Mouse (Mus musculus): ENCODE results near the gene Nbea. TPM values are rescaled to one million over a fixed set of nuclear protein-coding genes. Genes with fewer than 3 reads are reported as not detected.

Gene Nbea
- total RNA-seq, 1 experiment = 9.1 TPM

- H3K9ac ChIP-seq (ENCODE audit: insufficient read depth, low read depth, low read length, poor library complexity, severe bottlenecking) = no peak overlapping the region
- H3K36me3 ChIP-seq (ENCODE audit: control insufficient read depth, insufficient read depth, low read length, poor library complexity, severe bottlenecking) = no peaks in the 10 kb centered on the region
- no peak for DNase-seq (ENCODE audit: low read depth, low spot score)
- in situ Hi-C loops (cut with MboI; ENCODE audit: low sequenced_read_pairs in 2 of 2, unreplicated experiment in 2 of 2) = no loop called here
- no peak overlapping the region for H3K4me3 ChIP-seq (ENCODE audit: insufficient read depth in 1 of 2, low read depth in 1 of 2, low read length in 2 of 2, poor library complexity in 1 of 2, severe bottlenecking in 1 of 2)
- TF ChIP-seq MAFK (IDR thresholded peaks at IDR 0.05; ENCODE audit: insufficient read depth, low read depth, low read length) = no peak
- TF ChIP-seq ZC3H11A (IDR thresholded peaks at IDR 0.05; ENCODE audit: borderline replicate concordance, low read depth, low read length) = no peak
- no peak for TF ChIP-seq HCFC1 (IDR thresholded peaks at IDR 0.05; ENCODE audit: borderline replicate concordance, insufficient read depth, low read length)
- TF ChIP-seq ZNF384 (IDR thresholded peaks at IDR 0.05; ENCODE audit: low read depth, low read length) = no peak
- no peak for TF ChIP-seq CHD2 (IDR thresholded peaks at IDR 0.05; ENCODE audit: low read depth, low read length)
- H3K4me1 ChIP-seq (ENCODE audit: control insufficient read depth in 2 of 2, insufficient read depth in 2 of 2, low read length in 2 of 2, poor library complexity in 1 of 2) = no peaks in the 10 kb centered on the region
- no peak overlapping the region for H3K27ac ChIP-seq (ENCODE audit: insufficient read depth, low read depth, low read length, poor library complexity, severe bottlenecking)
- H3K9me3 ChIP-seq (ENCODE audit: control insufficient read depth, insufficient read depth, low read depth, low read length) = no peaks in the 10 kb centered on the region
These were observed 432.1 kb downstream of the Nbea start for GRCm38 (mm10) chr3:55751363-55751762.

- in situ Hi-C loops (cut with MboI; ENCODE audit: low sequenced_read_pairs in 2 of 2, unreplicated experiment in 2 of 2) = no loop called here
- no peak overlapping the region for H3K4me3 ChIP-seq (ENCODE audit: insufficient read depth in 1 of 2, low read depth in 1 of 2, low read length in 2 of 2, poor library complexity in 1 of 2, severe bottlenecking in 1 of 2)
- H3K9ac ChIP-seq (ENCODE audit: insufficient read depth, low read depth, low read length, poor library complexity, severe bottlenecking) = no peak overlapping the region
- H3K9me3 ChIP-seq (ENCODE audit: control insufficient read depth, insufficient read depth, low read depth, low read length) = no peaks in the 10 kb centered on the region
- H3K36me3 ChIP-seq (ENCODE audit: control insufficient read depth, insufficient read depth, low read length, poor library complexity, severe bottlenecking) = no peaks in the 10 kb centered on the region
- no peak for TF ChIP-seq MAFK (IDR thresholded peaks at IDR 0.05; ENCODE audit: insufficient read depth, low read depth, low read length)
- TF ChIP-seq HCFC1 (IDR thresholded peaks at IDR 0.05; ENCODE audit: borderline replicate concordance, insufficient read depth, low read length) = no peak
- no peak for TF ChIP-seq ZNF384 (IDR thresholded peaks at IDR 0.05; ENCODE audit: low read depth, low read length)
- TF ChIP-seq ZC3H11A (IDR thresholded peaks at IDR 0.05; ENCODE audit: borderline replicate concordance, low read depth, low read length) = no peak
- TF ChIP-seq CHD2 (IDR thresholded peaks at IDR 0.05; ENCODE audit: low read depth, low read length) = no peak
- no peak overlapping the region for H3K27ac ChIP-seq (ENCODE audit: insufficient read depth, low read depth, low read length, poor library complexity, severe bottlenecking)
- no peak for DNase-seq (ENCODE audit: low read depth, low spot score)
- no peaks in the 10 kb centered on the region for H3K4me1 ChIP-seq (ENCODE audit: control insufficient read depth in 2 of 2, insufficient read depth in 2 of 2, low read length in 2 of 2, poor library complexity in 1 of 2)
These were observed 432.9 kb downstream of the Nbea start for GRCm38 (mm10) chr3:55750445-55751065.

GRCm38 (mm10) chr3:55743885-55744284 is 439.6 kb downstream of the Nbea start:
- in situ Hi-C loops (cut with MboI; ENCODE audit: low sequenced_read_pairs in 2 of 2, unreplicated experiment in 2 of 2) = no loop called here
- Histone ChIP-seq H3K27ac (ENCODE audit: insufficient read depth, low read depth, low read length, poor library complexity, severe bottlenecking) (no peak overlapping the region), H3K4me1 (ENCODE audit: control insufficient read depth in 2 of 2, insufficient read depth in 2 of 2, low read length in 2 of 2, poor library complexity in 1 of 2) (no peaks in the 10 kb centered on the region), H3K36me3 (ENCODE audit: control insufficient read depth, insufficient read depth, low read length, poor library complexity, severe bottlenecking) (no peaks in the 10 kb centered on the region), H3K4me3 (ENCODE audit: insufficient read depth in 1 of 2, low read depth in 1 of 2, low read length in 2 of 2, poor library complexity in 1 of 2, severe bottlenecking in 1 of 2) (no peak overlapping the region), H3K9ac (ENCODE audit: insufficient read depth, low read depth, low read length, poor library complexity, severe bottlenecking) (no peak overlapping the region), H3K9me3 (ENCODE audit: control insufficient read depth, insufficient read depth, low read depth, low read length) (no peaks in the 10 kb centered on the region)
- TF ChIP-seq HCFC1 (IDR thresholded peaks at IDR 0.05; ENCODE audit: borderline replicate concordance, insufficient read depth, low read length) = no peak
- no peak for TF ChIP-seq ZC3H11A (IDR thresholded peaks at IDR 0.05; ENCODE audit: borderline replicate concordance, low read depth, low read length)
- no peak for TF ChIP-seq CHD2 (IDR thresholded peaks at IDR 0.05; ENCODE audit: low read depth, low read length)
- no peak for TF ChIP-seq ZNF384 (IDR thresholded peaks at IDR 0.05; ENCODE audit: low read depth, low read length)
- no peak for TF ChIP-seq MAFK (IDR thresholded peaks at IDR 0.05; ENCODE audit: insufficient read depth, low read depth, low read length)
- DNase-seq (ENCODE audit: low read depth, low spot score) = no peak

- H3K4me1 ChIP-seq (ENCODE audit: control insufficient read depth in 2 of 2, insufficient read depth in 2 of 2, low read length in 2 of 2, poor library complexity in 1 of 2) = no peaks in the 10 kb centered on the region
- DNase-seq (ENCODE audit: low read depth, low spot score) = no peak
- in situ Hi-C loops (cut with MboI; ENCODE audit: low sequenced_read_pairs in 2 of 2, unreplicated experiment in 2 of 2) = no loop called here
- no peak overlapping the region for H3K9ac ChIP-seq (ENCODE audit: insufficient read depth, low read depth, low read length, poor library complexity, severe bottlenecking)
- no peaks in the 10 kb centered on the region for H3K9me3 ChIP-seq (ENCODE audit: control insufficient read depth, insufficient read depth, low read depth, low read length)
- no peak for TF ChIP-seq ZNF384 (IDR thresholded peaks at IDR 0.05; ENCODE audit: low read depth, low read length)
- no peak for TF ChIP-seq MAFK (IDR thresholded peaks at IDR 0.05; ENCODE audit: insufficient read depth, low read depth, low read length)
- TF ChIP-seq HCFC1 (IDR thresholded peaks at IDR 0.05; ENCODE audit: borderline replicate concordance, insufficient read depth, low read length) = no peak
- no peak for TF ChIP-seq ZC3H11A (IDR thresholded peaks at IDR 0.05; ENCODE audit: borderline replicate concordance, low read depth, low read length)
- TF ChIP-seq CHD2 (IDR thresholded peaks at IDR 0.05; ENCODE audit: low read depth, low read length) = no peak
- H3K36me3 ChIP-seq (ENCODE audit: control insufficient read depth, insufficient read depth, low read length, poor library complexity, severe bottlenecking) = no peaks in the 10 kb centered on the region
- no peak overlapping the region for H3K4me3 ChIP-seq (ENCODE audit: insufficient read depth in 1 of 2, low read depth in 1 of 2, low read length in 2 of 2, poor library complexity in 1 of 2, severe bottlenecking in 1 of 2)
- H3K27ac ChIP-seq (ENCODE audit: insufficient read depth, low read depth, low read length, poor library complexity, severe bottlenecking) = no peak overlapping the region
These were observed 440.8 kb downstream of the Nbea start for GRCm38 (mm10) chr3:55742654-55743053.

Data from ES-E14 (cell line).